Mouse (Mus musculus) embryonic facial prominence, embryonic 10.5 days (tissue): ENCODE data around the gene Got2. TPM values are rescaled to one million over a fixed set of nuclear protein-coding genes. Genes with fewer than 3 reads are reported as not detected.

ENCODE experiments used
- polyA plus RNA-seq: library from polyadenylated mRNA; unstranded; fragments of >200 nt; fragmentation: Nextera tagmentation; extraction: Ambion mirVana; gene quantifications from 2 replicates; pipeline ENCODE4 v1.2.1, GENCODE M21; 2016

The Got2 gene
- polyA plus RNA-seq, 1 experiment from 2014 or later: 183 TPM

Other genes starting within 250 kb of the Got2 start
- gene Ndrg4, start 211.6 kb downstream of the Got2 start, polyA plus RNA-seq: 18.5 and 20.6 TPM in 2 replicates
- 19.9 and 21.0 TPM in 2 replicates for gene Setd6, start 172.7 kb downstream of the Got2 start, polyA plus RNA-seq
- gene Cnot1, start 81.1 kb downstream of the Got2 start, polyA plus RNA-seq: 112 and 114 TPM in 2 replicates
- gene Sap18b, start 63.2 kb downstream of the Got2 start, polyA plus RNA-seq: 381 and 383 TPM in 2 replicates
- 18.3 and 18.4 TPM in 2 replicates for gene Slc38a7, start 35.0 kb downstream of the Got2 start, polyA plus RNA-seq